Mouse (Mus musculus): Measurements from ENCODE around the gene Ptpn3. TPM values are rescaled to one million over a fixed set of nuclear protein-coding genes. Genes with fewer than 3 reads are reported as not detected.
"Not testable (repeated sequence)": the region's sequence is repeated elsewhere in the genome, so short reads cannot be mapped to it uniquely, and the experiment has no call there.

Ptpn3 gene
- polyA plus RNA-seq, 1 experiment from 2014 or later: 1.2 TPM

DNA sequence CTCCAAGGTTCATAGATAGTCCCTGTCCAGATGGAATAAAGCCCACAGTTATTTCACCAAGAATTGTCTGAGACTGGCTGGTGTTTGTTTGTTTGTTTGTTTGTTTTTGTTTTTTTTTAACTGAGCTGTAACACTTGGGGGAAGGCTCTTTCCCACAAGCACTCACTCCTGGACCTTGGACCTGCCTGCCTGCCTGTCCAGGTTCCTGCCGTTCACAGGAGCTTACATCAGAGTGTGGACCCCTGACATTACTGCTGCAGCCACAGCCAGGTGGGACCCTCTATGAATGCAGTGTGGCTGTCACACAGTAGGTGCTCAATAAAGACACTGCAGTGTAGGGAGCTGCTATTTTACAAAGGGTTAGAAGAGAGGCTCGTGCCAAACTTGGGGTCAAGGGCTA lies 89.9 kb downstream of the Ptpn3 start:
- WGBS: 79% methylated on average over 2 of the region's 2 CpGs
- Histone ChIP-seq H3K4me1 (0 out of 2 replicates have a peak, but pooled peaks cover 4% of the 10 kb centered on the region), H3K27ac (replicated peaks) (no peak overlapping the region), H3K4me3 (no peak overlapping the region), H3K4me2 (replicated peaks) (no peak overlapping the region), H3K27me3 (no peaks in the 10 kb centered on the region), H3K9me3 (no peaks in the 10 kb centered on the region), H3K9ac (replicated peaks) (no peak overlapping the region), H3K36me3 (no peaks in the 10 kb centered on the region)
- no peak for ATAC-seq (ENCODE audit: low FRiP score, low read depth)

DNA sequence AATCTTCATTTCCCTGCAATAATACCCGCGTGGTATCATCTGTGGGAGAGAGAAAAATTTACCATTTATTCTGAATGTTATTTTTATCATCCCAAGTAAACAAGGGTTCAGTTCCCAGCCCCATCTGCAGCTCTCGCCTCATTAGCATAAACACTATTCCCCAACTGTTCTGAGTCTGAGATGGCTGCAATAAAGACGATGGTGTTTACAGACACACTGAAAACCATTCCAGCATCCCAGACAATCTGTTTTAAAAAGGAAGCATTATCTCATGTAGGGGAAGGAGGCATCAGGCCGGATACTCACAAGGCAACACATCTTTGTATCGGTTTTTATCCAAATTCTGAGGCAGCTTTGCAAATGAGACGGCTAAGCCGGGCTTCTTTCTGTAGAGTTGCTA lies 95.7 kb downstream of the Ptpn3 start:
- Histone ChIP-seq H3K4me3 (no peak overlapping the region), H3K4me2 (replicated peaks) (no peak overlapping the region), H3K4me1 (no peaks in the 10 kb centered on the region), H3K36me3 (no peaks in the 10 kb centered on the region), H3K27me3 (no peaks in the 10 kb centered on the region), H3K9me3 (no peaks in the 10 kb centered on the region), H3K9ac (replicated peaks) (no peak overlapping the region), H3K27ac (replicated peaks) (no peak overlapping the region)
- WGBS: 79% methylated on average over 8 of the region's 8 CpGs
- ATAC-seq (ENCODE audit: low FRiP score, low read depth): no peak

DNA sequence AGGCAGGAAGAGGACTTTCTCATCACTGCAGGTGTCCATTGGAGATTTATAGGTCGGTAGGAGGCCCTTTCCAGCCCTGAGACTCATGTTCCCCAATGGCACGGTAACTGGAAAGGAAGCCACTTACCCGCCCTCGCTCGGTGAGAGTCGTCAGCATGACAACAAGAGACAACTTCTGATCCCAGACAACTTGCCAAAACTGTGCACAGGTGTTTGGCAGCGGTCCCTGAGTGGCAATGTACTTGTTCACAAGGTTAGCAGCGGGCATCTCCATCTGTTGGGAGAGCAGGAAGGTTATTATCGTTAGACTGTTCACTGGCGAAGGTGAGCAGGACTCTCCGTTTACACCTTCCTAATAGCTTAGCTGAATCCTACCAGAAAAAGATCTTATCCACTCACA lies 96.9 kb downstream of the Ptpn3 start:
- Histone ChIP-seq H3K4me1 (no peaks in the 10 kb centered on the region), H3K36me3 (no peaks in the 10 kb centered on the region), H3K9ac (replicated peaks) (no peak overlapping the region), H3K9me3 (no peaks in the 10 kb centered on the region), H3K27me3 (no peaks in the 10 kb centered on the region), H3K4me2 (replicated peaks) (no peak overlapping the region), H3K27ac (replicated peaks) (no peak overlapping the region), H3K4me3 (no peak overlapping the region)
- WGBS: 90% methylated on average over 11 of the region's 11 CpGs
- ATAC-seq (ENCODE audit: low FRiP score, low read depth): no peak

DNA sequence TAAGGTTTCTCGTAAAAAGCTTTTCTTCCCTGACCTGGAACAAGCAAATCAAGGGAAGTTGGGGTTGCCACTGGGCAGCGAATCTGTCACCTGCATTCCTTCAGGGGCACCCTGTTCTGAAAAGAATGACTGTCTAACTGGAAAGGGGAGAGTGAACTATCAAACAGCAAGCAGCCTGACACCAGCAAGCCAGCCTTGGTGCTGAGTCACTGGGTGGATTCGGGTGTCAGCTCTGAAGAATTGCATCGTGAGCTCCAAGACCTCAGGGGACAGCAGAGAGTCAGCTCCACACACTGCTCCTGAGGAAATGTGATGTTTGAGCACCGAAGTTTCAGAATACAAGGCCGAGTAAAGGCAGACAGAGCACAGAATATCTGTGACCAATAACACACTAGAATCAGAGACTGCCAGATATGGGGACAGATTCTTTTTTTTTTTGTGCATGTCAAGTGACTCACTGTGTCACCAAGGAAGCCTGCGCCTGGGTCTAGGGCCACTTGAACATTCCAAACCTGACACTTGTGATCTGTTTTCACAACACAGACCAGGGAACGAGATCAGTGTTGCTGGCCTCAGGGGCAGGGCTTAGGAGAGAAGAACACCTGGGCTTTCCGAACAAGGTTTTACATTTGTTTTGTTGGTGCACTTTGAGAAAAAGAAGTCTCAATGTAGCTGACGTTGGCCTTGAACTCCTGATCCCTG lies 98.8 kb downstream of the Ptpn3 start:
- 69% methylated on average over 10 of the region's 10 CpGs for WGBS
- Histone ChIP-seq H3K27me3 (no peaks in the 10 kb centered on the region), H3K27ac (replicated peaks) (no peak overlapping the region), H3K4me2 (replicated peaks) (no peak overlapping the region), H3K9ac (replicated peaks) (no peak overlapping the region), H3K36me3 (no peaks in the 10 kb centered on the region), H3K4me3 (no peak overlapping the region), H3K4me1 (no peaks in the 10 kb centered on the region), H3K9me3 (peaks cover 5% of the 10 kb centered on the region; the same call in 1 of the 2 replicates)
- ATAC-seq (ENCODE audit: low FRiP score, low read depth): no peak

DNA sequence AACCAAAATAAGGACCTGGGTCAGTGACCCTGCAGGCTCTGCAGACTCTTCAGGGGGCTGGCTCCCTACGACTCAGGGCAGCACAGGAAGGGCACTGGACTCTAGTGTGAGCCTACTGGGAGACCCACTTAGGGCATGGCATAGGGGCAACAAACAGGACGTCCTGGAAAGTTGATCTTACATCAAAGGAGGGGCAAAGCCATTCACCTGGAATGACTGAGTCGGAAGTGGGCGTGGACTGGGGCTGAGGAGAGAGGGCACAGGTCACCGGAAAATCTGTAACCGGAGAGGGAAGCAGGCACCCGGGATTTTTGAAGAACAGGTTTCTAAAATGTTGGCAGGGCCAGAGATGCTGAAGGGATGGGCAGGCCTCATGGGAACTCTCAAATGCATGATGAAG lies 99.5 kb downstream of the Ptpn3 start:
- no peak for ATAC-seq (ENCODE audit: low FRiP score, low read depth)
- Histone ChIP-seq H3K36me3 (no peaks in the 10 kb centered on the region), H3K9me3 (peaks cover 5% of the 10 kb centered on the region; the same call in 1 of the 2 replicates), H3K27ac (replicated peaks) (no peak overlapping the region), H3K4me2 (replicated peaks) (no peak overlapping the region), H3K4me1 (no peaks in the 10 kb centered on the region), H3K4me3 (no peak overlapping the region), H3K27me3 (no peaks in the 10 kb centered on the region), H3K9ac (replicated peaks) (no peak overlapping the region)
- 59% methylated on average over 7 of the region's 7 CpGs for WGBS

DNA sequence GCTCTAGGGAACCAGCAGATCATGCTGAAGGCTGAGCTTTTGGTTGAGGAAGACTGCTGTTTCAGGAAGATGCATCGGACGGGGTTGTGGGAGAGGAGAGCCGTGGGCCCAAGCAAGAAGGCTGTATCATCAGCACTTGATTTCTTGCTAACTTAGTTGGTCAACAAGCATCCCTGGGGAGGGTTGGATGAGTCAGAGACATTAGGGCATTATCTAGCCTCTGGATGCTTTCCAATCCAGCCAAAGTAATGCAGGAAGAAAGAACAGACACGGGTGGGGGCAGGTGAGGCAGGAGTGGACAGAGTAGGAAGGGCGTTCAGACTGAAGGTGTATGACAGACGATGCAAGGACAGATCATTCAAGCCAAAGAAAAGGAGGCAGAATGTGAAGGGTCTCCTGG lies 101.0 kb downstream of the Ptpn3 start:
- Histone ChIP-seq H3K9me3 (peaks cover 5% of the 10 kb centered on the region; the same call in 1 of the 2 replicates), H3K27me3 (no peaks in the 10 kb centered on the region), H3K4me1 (no peaks in the 10 kb centered on the region), H3K9ac (replicated peaks) (no peak overlapping the region), H3K4me2 (replicated peaks) (no peak overlapping the region), H3K4me3 (no peak overlapping the region), H3K27ac (replicated peaks) (no peak overlapping the region), H3K36me3 (no peaks in the 10 kb centered on the region)
- WGBS: 96% methylated on average over 6 of the region's 6 CpGs
- ATAC-seq (ENCODE audit: low FRiP score, low read depth): no peak

DNA sequence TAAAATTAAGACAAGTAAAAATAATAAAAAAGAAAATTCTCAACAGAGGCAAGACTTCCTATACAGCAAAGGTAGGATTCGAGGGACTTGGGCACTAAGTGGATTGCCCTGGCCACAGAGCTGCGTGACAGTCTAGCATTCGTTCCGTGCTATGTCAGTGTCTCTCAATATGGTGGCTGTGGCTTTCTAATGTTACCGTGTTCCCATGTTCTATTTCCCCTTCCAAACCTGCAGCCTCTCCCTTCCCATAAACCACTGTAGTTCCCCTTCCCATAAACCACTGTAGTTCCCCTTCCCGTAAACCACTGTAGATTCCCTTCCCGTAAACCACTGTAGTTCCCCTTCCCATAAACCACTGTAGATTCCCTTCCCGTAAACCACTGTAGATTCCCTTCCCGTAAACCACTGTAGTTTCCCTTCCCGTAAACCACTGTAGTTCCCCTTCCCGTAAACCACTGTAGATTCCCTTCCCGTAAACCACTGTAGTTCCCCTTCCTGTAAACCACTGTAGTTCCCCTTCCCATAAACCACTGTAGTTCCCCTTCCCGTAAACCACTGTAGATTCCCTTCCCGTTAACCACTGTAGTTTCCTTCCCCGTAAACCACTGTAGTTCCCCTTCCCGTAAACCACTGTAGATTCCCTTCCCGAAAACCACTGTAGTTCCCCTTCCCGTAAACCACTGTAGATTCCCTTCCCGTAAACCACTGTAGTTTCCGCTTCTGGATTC lies 102.8 kb downstream of the Ptpn3 start:
- H3K36me3 ChIP-seq; H3K4me1 ChIP-seq; ATAC-seq (ENCODE audit: low FRiP score, low read depth); H3K4me2 ChIP-seq (replicated peaks); H3K9ac ChIP-seq (replicated peaks); H3K27me3 ChIP-seq; H3K27ac ChIP-seq (replicated peaks); H3K9me3 ChIP-seq; H3K4me3 ChIP-seq: not testable (repeated sequence)
- 96% methylated on average over 20 of the region's 20 CpGs for WGBS

DNA sequence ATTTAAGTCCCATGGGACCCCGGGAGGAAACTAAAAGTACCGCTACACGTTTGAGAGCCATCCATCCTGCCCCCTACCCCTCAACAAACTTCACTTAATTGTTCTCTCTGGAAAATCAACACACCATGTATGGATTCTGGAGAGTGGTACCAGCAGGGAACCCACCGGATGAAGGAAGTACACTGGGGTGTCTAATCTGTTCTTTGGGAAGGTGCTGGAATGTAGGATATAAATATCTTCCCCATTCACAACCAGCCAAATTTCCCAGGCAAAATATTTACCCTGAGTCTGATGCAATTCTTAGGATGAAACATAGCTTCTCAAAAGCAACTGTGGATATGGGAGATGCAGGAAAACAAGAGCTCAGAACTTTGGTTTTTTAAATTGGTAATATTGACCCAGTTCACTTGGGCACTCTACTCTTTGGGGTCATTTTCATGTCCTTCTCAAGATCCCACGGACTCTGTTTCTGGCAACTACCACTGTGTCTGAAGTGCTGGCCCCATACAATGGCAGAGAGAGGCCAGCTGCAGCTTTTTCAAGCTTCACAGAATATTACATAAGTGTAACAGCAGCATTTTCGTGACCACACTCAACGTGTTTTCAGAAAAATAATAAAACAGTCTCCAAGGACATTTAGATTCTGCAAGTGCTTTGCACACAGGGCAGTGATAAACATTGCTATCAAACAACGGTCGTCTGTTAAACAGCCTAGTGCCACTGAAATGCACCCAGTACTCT lies 109.9 kb downstream of the Ptpn3 start:
- H3K27me3 ChIP-seq: no peaks in the 10 kb centered on the region
- H3K36me3 ChIP-seq: no peaks in the 10 kb centered on the region
- no peak overlapping the region for H3K4me3 ChIP-seq
- no peak overlapping the region for H3K4me2 ChIP-seq (replicated peaks)
- no peak overlapping the region for H3K27ac ChIP-seq (replicated peaks)
- WGBS: 86% methylated on average over 9 of the region's 9 CpGs
- ATAC-seq (ENCODE audit: low FRiP score, low read depth): no peak
- no peak overlapping the region for H3K9ac ChIP-seq (replicated peaks)
- no peaks in the 10 kb centered on the region for H3K9me3 ChIP-seq
- H3K4me1 ChIP-seq: no peaks in the 10 kb centered on the region

DNA sequence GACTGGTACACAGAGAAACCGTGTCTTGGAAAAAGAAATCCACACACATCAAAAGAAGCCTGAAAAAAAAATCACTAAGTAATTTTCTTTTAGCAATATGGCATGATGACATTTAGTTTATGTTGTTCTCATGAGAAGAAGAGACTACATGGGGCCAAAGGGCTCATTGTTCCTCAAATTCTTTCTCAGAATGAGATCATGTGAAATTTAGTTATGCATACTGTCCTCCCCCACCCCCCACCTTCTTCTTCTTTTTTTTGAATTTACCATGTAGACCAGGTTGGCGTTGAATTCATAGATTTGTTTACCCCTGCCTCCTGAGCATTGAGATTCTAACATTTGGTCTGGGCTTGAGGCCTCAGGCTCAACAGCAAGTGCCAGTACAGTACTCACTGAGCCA lies 111.8 kb downstream of the Ptpn3 start:
- H3K36me3 ChIP-seq: no peaks in the 10 kb centered on the region
- no peak overlapping the region for H3K27ac ChIP-seq (replicated peaks)
- H3K4me1 ChIP-seq: 0 out of 2 replicates have a peak, but pooled peaks cover 4% of the 10 kb centered on the region
- H3K9me3 ChIP-seq: no peaks in the 10 kb centered on the region
- no peak overlapping the region for H3K4me3 ChIP-seq
- H3K9ac ChIP-seq (replicated peaks): no peak overlapping the region
- no peak for ATAC-seq (ENCODE audit: low FRiP score, low read depth)
- WGBS: 84% methylated on average over 2 of the region's 2 CpGs
- H3K4me2 ChIP-seq (replicated peaks): no peak overlapping the region
- H3K27me3 ChIP-seq: no peaks in the 10 kb centered on the region

DNA sequence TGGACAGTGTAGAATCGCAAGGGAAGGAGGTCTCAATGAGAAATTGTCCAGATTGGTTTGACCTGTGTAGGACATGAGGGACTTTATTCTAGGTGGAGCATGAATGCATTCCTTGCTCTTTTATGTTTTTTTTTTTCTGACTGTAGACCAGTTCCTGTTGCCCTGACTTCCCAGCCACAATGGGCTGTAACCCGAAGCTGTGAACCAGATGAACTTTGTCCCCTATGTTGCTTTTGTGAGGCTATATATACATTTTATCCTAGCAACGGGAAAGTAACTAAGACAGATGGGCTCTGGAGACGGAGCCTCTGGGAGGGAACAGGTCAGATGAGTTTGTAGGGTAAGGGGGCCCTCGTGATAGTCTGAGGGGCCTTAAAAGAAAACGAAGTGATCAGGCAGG lies 115.6 kb downstream of the Ptpn3 start:
- Histone ChIP-seq H3K27me3 (no peaks in the 10 kb centered on the region), H3K4me1 (0 out of 2 replicates have a peak, but pooled peaks cover 4% of the 10 kb centered on the region), H3K27ac (replicated peaks) (no peak overlapping the region), H3K4me2 (replicated peaks) (no peak overlapping the region), H3K9ac (replicated peaks) (no peak overlapping the region), H3K36me3 (no peaks in the 10 kb centered on the region), H3K4me3 (no peak overlapping the region), H3K9me3 (no peaks in the 10 kb centered on the region)
- no peak for ATAC-seq (ENCODE audit: low FRiP score, low read depth)
- 40% methylated on average over 6 of the region's 6 CpGs for WGBS

DNA sequence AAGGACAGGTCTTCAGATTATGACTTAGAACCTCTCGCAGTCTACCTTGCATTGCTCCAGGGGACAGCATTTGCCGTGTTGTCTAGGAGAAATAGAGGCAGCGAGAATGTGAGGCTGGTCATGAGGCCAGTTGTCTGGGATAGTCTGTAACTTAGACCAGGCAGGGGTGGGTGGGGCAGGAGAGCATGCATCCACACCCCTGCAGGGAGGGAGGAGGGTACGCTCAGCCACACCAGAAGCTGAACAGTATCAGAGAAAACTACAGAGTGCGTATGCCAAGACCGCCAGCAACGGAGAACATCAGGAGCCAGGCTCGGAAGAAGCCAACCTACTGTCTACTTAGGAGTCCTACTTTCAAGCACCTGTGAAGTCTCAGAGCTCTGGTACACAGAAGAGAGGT lies 116.2 kb downstream of the Ptpn3 start:
- H3K27ac ChIP-seq (replicated peaks): no peak overlapping the region
- H3K4me1 ChIP-seq: 0 out of 2 replicates have a peak, but pooled peaks cover 4% of the 10 kb centered on the region
- no peak for ATAC-seq (ENCODE audit: low FRiP score, low read depth)
- no peaks in the 10 kb centered on the region for H3K36me3 ChIP-seq
- no peak overlapping the region for H3K9ac ChIP-seq (replicated peaks)
- H3K9me3 ChIP-seq: no peaks in the 10 kb centered on the region
- no peaks in the 10 kb centered on the region for H3K27me3 ChIP-seq
- H3K4me2 ChIP-seq (replicated peaks): no peak overlapping the region
- H3K4me3 ChIP-seq: no peak overlapping the region
- 87% methylated on average over 8 of the region's 8 CpGs for WGBS

DNA sequence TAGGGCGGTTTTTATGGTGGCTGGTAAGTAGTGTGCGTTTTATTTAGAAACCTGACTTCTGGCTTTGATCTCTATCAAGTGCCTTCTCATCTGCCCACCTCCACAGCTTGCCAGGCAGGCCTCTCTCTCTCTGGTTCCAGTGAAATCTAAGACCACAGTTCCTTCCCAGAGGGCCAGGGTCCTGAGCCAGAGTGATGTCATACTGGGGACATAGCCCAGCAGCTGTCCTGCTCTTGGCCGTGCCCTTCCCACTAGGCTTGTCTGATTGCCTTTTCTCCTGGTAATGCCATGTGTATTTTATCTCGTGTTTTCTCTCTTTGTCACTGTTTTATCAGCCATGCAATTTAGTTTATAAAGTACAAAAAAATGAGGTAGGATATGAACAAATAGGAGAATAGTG lies 118.1 kb downstream of the Ptpn3 start:
- WGBS: 82% methylated on average over 4 of the region's 4 CpGs
- no peak overlapping the region for H3K27ac ChIP-seq (replicated peaks)
- H3K4me1 ChIP-seq: 0 out of 2 replicates have a peak, but pooled peaks cover 4% of the 10 kb centered on the region
- H3K9ac ChIP-seq (replicated peaks): no peak overlapping the region
- no peak overlapping the region for H3K4me2 ChIP-seq (replicated peaks)
- H3K9me3 ChIP-seq: no peaks in the 10 kb centered on the region
- H3K27me3 ChIP-seq: no peaks in the 10 kb centered on the region
- ATAC-seq (ENCODE audit: low FRiP score, low read depth): no peak
- no peaks in the 10 kb centered on the region for H3K36me3 ChIP-seq
- H3K4me3 ChIP-seq: no peak overlapping the region

All from midbrain, embryonic 12.5 days (tissue).